Mouse (Mus musculus) thymus, postnatal 14 days (tissue): Measurements from ENCODE around the gene 4933411K16Rik.

Source experiments
- DNase-seq: peaks from one replicate; pipeline ENCODE4 v3.0.0; 2021

Gene 4933411K16Rik

GRCm38 (mm10) chr19:42051948-42052347 is at the start of gene 4933411K16Rik:
4933411K16Rik (plus strand) TSS chr19:42052248.
- no peak for DNase-seq

DNA sequence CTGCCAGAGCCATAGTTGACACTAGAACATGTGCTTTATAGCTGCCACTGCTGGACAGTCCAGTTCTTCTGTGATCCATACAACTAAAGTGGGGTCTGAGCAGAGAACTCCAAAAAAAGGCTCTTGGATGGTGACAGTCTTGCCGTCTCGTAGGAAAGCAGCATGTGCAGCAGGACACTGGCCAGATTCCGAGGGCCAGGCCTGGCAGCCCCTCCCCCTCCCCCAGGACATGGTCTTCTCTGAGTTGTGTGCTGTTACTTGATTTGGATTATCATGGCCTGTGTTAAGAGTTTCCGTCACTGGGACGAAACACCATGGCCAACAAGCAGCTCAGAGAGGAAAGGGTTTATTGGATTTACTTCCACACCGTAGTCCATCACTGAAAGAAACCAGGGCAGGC is 47.8 kb upstream of the 4933411K16Rik start:
- no peak for DNase-seq

- no peak for DNase-seq
These were observed 46.4 kb upstream of the 4933411K16Rik start for GRCm38 (mm10) chr19:42005616-42006015.

DNA sequence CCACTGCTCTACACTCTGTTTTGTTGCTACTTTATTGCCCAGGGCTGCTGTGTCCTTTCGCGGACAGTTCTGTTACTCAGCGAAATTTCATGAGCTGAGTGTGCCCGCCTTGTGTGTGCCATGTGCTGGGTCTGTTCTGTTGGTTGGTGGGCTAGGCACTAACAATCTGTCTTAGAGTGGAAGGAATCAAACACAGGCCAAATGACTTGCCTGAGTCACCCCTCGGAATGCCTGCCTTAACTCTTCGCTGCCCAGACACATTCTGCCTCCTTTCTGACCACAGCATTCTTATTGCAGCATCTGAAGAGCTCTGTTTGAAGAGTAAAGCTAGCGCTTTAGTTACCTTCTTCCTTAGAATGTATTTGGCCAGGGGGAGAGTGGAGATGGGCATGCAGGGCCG is 45.5 kb upstream of the 4933411K16Rik start:
- no peak for DNase-seq

- DNase-seq, result no peak
These were observed 43.5 kb upstream of the 4933411K16Rik start for GRCm38 (mm10) chr19:42008586-42008985.

- DNase-seq, result peak; percentile 22
These were observed 43.0 kb upstream of the 4933411K16Rik start for GRCm38 (mm10) chr19:42009067-42009466.

DNA sequence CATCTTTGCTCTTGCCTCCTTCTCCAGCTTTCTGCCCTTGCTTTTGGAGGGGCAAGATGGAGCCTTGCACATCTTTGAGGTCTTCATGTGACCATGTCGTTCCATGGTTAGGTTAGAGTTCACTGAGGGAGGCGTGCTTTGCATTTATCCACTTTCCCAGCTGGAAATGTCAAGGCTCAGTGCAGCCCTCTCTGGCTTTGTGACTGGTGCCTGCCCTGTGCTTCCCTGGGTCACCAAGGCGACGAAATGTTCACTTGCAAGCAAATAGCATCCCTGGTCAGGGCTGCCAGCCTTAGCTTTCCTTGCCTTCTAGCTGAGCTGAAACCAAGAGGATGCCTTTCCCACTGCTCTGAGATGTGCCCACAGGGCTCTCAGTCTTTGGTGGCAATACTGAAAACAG is 41.6 kb upstream of the 4933411K16Rik start:
- DNase-seq, result no peak

DNA sequence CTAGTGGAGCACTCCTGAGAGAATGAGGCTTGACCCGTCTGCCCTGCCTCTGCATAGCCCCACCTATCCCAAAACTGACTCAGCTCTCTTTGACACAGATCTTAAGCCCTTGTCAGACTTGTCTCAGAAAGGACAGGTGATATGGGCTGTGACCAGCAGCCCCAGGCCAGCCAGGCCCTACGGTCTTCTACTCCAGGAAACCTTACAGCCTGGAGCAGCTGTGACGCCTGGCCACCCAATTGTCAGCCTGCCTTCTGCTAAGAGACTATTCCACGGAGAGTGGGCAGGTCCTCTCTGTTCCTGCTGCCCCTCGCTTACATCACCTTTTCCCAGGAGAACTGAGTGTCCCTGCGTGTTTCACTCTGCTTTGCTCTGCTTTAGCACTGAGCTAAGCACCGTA is 40.9 kb upstream of the 4933411K16Rik start:
- no peak for DNase-seq

DNA sequence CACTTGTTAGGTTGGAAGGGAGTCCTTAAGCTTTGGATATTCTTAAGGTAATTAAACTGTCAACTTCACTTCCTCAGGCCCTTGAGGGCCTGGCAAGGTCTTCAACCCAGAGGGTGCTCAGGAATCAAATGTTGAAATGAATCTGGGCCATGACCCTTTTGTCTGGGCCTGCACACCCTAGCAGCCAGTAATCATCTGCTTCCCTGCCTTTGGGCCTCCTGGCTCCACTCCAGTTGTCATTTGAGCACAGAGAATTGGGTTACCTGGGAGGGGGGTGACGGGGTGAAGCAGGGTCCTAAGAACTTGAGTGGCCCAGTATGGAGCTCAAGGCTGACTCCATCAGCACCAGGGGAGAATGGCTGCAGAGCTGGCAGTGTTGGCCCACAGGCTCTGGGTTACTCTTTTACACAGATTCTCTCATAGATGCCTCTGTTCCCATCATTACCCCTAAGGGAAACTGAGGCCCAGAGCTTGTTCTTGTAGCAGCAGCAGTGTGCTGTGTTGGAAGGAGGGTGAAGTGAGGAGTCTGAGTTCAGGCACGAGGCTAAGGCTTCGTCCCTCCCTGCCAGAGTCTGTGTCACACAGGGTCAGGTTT is 37.7 kb upstream of the 4933411K16Rik start:
- no peak for DNase-seq

- DNase-seq, result no peak
These were observed 37.0 kb upstream of the 4933411K16Rik start for GRCm38 (mm10) chr19:42015001-42015400.

- no peak for DNase-seq
These were observed 35.8 kb upstream of the 4933411K16Rik start for GRCm38 (mm10) chr19:42016251-42016650.

GRCm38 (mm10) chr19:42016840-42017239 is 35.2 kb upstream of the 4933411K16Rik start:
- DNase-seq, result no peak

DNA sequence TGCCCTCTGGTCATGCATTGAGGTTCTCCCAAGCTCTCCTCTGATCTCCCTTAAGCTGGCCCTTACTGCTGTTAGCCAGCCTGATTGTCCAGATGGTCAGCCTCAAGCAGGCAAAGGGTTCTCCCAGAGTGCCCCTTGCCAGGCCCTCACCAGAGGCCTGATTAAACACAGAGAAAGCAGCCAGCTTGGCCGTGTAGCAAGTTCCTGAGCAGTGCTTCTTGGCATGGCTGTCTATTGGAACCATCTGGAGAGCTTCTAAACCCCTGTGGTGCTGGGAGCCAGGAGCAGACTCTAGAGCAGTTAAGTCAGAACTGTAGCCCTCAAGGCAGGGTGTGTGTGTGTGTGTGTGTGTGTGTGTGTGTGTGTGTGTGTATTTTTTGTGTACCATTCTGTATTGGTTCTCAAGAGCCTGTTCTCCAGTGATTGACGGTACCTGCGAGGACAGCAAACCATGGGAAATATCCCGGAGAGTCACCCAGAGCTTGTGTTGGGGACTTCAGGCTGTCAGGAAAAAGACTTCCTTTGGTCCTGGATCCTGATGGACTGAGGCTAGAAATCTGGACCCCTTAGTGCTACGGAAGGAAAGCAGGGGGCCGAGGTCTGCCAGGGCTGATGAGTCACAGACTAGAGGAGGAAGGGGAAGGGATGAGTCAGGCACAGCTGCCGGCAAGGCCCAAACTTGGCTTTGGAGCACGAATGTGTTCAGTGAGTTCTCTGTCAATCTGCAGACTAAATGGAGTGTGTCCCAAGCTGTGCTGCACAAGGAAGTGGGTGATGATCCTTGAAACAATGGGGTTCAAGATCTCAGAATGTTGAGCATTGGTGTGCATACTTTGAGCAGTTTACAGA is 34.4 kb upstream of the 4933411K16Rik start:
- DNase-seq, result no peak

DNA sequence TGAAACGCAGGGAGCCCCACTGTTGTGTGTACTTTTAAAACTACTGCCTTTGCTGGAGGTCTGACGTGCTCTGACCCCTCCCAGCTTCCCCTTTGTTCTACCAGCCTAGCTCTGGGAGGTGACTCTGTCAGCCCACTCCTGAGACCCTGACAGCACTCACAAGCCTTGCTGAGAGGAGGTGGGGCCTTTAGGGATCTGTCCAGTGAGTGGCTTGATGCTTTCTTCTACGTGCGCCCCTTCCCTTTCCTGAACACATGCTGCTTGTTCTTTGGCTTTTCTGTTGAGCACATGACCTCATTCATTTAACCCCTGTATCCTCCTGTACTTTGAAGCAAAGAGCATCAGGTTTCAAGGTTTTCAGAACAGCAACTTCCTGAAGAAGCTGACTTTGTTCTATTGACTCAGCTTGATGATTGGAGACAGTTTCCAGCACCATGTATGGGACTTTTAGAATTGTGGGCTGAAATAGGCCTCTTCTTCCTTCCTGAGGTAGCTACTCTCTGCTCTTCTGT is 33.0 kb upstream of the 4933411K16Rik start:
- peak; percentile 42 for DNase-seq

DNA sequence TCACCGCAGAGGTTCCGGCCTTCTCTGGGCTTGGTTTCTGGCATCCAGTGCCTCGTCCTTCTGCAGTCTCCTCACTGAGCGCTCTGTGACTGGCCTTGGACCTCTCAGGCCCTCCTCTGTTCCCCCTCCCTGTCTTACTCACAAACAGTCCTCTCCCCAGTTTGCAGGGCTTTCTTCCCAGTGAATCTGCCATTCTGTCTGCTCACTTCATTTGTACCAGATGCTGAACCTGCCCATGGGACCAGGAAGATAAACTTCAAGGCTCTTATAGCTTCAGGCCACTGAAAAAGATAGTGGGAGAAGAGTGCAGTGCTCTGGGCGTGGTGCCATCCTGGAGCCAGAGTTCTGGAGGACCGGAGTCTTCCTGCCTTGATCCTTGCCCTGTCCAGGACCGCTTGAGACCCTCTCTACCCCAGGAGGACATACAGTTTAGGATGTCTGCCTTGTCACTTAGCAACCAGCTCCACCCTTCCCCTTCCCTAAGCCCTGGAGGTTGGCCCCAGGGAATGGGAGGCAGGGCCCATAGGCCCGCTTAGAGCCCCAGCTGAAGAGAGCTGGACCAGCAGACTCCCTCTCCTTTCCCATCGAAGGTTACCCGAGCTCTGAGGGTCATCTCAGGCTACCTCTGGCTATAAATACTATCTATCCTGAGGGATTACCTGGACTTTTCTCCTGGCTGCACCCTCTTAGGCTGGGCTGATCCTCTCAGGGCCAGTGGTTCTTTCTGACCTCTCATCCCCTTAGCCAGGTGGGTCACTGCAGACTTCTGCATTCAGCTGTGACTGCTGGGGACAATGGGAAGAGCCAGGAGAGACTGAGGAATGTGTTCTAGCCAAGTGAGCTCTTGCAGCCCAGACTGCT is 30.1 kb upstream of the 4933411K16Rik start:
- no peak for DNase-seq

DNA sequence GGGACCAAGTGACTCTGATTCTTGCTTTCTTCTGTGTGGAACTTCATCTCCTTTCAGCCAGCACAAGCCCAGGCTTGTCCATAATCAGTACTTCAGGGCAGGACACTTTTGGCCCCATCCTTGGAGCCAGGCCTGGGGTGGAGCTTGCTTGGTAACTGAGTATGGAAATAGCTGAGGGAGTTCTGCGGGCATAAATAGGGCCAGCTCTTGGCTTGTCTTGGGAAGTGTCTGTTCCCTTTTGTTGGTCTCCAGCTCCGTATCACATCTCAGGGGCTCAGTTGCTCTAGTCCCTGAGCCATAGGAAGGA is 29.6 kb upstream of the 4933411K16Rik start:
- DNase-seq, result no peak

DNA sequence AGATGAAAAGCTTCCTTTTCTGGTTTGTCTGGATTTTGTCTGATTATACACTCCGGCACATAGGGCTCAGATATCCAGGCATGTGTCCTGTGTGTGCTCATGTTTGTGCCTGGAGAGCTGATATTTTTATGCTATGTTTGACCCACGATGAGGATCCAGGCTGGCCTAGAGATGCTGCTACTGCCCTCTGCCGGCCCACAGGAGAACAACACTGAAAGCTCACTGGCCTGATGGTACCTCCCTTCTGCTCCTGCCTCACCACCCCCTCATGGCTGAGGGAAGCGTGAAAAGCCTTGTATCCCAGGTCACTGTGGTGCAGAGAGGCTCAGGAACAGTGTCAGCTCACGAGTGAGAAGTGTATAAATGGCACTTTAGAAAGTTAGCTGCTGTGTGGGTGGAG is 25.9 kb upstream of the 4933411K16Rik start:
- peak; percentile 78 for DNase-seq

DNA sequence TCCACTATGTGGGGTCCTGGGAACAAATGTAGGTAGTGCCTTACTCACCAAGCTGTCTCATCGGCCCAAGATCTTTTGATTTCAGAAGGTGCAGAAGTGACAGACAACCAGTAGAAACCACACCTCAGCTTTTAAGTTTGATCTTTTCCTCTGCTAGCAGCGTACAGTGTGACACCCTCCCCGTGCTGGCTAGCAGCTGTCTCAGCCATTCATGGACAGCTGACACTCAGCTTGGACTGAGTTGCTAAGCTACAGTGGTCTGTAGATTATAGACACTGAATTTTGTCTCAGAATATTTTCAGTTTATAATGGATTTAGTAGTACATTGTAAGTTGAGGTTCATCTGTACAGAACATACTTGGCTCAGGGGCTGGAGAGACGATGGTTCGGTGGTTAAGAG is 20.9 kb upstream of the 4933411K16Rik start:
- DNase-seq, result no peak

DNA sequence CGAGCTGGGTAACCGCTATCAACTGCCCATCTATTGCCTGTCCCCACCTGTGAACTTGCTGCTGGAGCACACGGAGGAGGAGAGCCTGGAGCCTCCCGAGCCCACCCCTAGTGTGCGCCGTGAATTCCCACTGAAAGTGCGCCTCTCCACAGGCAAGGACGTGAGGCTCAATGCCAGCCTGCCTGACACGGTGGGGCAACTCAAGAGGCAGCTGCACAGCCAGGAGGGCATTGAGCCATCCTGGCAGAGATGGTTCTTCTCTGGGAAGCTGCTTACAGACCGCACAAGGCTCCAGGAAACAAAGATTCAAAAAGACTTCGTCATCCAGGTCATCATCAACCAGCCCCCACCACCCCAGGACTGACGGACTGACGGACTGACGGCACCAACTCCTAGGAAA is 18.4 kb upstream of the 4933411K16Rik start:
- no peak for DNase-seq

GRCm38 (mm10) chr19:42034146-42034775 is 17.8 kb upstream of the 4933411K16Rik start:
- DNase-seq, result peak; percentile 28

- DNase-seq, result no peak
These were observed 17.1 kb upstream of the 4933411K16Rik start for GRCm38 (mm10) chr19:42034881-42035455.

DNA sequence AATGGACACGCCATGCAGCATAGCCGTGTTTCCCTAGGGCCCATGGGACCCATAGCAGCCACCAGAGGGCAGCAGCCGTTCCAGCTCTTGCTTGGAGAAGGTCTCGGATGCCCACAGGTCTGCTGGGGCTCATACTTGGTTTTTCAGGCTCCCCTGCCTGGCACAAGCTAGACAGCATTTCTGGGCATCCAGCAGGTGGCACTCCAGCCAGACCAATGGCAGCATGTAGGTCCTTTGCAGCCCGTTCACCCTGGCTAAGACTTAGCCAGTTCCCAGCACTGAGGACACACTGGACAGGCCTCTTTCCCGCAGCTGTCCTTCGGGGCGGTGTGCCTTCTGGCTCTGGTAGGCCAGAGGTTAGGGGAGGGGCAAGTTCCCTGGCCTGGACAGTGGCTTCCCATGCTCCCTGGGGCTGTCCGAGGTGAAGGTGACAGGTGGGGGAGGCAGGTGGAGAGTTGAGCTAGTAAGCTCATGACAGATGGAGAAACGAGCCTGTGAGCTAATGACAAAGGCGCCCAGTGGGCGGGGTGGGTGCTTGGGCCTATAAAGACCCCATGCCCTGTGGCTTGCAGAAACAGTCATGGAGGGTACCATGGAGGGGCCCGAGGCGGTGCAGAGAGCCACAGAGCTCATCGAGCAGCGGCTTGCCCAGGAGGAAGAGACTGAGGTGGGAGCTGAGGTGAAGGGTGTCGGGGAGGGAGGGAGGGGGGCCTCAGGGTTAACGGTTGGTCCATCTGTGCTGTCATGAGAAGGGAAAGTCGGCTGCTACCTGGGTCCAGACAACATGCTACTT is 16.4 kb upstream of the 4933411K16Rik start, which contains the start of gene Ankrd2:
Gene Ankrd2 (plus strand): TSS at position 545 of the 793 bp plus-strand sequence.
- peak; percentile 84 for DNase-seq
